Mouse (Mus musculus) mouse trophoblast stem cell (cell line): ENCODE data around the gene E130308A19Rik.

Experiments
- in situ Hi-C, 2 experiments: fragments of 300-500 bp; cut with MseI, MboI; formaldehyde crosslinking; loops; 2 replicates in 1 of 2; 3 replicates in 1 of 2; pipeline ENCODE4 v1.15.1; 2025

E130308A19Rik gene

GRCm38 (mm10) chr4:59782853-59783684, 157.1 kb downstream of the E130308A19Rik start:
- in situ Hi-C loops, result loop anchor here in 1 of 2 experiments (10.0 kb wide), 1 partner anchor 92 kb away; no protein-coding TSS in a partner anchor

GRCm38 (mm10) chr4:59783685-59784279, 157.8 kb downstream of the E130308A19Rik start:
- in situ Hi-C loops, result loop anchor here in 1 of 2 experiments (10.0 kb wide), 1 partner anchor 91 kb away; no protein-coding TSS in a partner anchor

DNA sequence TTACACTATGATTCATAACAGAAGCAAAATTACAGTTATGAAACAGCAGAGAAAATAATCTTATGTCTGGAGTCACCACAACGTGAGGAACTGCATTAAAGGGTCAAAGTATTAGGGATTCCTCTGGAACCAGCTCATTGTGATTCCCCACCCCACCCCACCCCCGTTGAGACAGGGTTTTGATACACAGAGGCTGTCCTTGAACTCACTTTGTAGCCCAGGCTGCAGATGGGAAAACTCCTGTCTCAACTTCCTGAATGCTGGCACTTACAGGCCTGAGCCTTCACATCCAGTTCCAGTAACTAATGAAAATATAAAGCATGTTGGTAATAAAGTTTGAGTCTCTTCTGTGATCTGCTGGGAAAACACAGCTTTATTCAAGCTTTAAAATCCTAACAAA, 159.4 kb downstream of the E130308A19Rik start:
- in situ Hi-C loops, result loop anchor here (5.0 to 10.0 kb wide), 3 partner anchors 87 to 142 kb away; no protein-coding TSS in a partner anchor

DNA sequence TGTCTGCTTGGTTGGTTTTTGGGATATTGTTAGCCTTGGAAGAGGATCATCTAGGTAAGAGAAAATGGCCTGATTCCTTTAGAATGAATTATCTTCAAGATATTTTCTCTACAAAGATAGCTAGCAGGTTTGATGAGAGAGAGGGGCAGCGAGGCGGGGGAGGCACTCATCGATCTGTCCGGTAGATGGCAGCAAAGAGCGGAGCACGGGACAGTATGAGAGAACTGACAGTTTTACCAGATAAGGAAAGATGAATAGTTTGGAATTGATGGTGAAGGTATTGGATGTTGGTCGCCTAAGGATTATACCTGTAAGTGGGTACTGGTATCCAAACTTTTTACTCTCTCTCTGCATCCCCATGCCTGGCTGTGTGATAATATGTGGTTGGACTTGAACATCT, 160.7 kb downstream of the E130308A19Rik start:
- in situ Hi-C loops, result loop anchor here (5.0 to 10.0 kb wide), 3 partner anchors 86 to 141 kb away; no protein-coding TSS in a partner anchor

GRCm38 (mm10) chr4:59787126-59787525, 161.1 kb downstream of the E130308A19Rik start:
- in situ Hi-C loops, result loop anchor here (5.0 to 10.0 kb wide), 3 partner anchors 85 to 140 kb away; no protein-coding TSS in a partner anchor

DNA sequence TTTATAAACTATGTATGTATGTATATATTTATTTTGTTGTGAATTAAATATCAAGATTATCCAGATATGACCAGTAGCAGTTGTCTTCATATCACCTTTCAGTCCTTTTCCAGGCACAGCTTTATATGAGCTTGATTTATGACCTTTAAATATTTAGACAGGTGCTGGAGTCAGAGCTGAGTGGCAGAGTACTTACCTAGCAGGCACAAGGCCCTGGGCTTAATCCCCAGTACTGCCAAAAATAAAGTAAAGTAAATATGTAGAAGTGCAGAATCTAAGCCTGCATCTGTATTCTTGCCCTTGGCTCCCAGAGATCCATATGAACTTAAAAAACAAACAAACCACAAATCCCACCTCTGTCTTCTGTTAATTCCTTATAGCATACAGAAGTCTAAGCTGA, 163.0 kb downstream of the E130308A19Rik start:
- in situ Hi-C loops, result loop anchor here (5.0 to 10.0 kb wide), 3 partner anchors 83 to 138 kb away; no protein-coding TSS in a partner anchor

GRCm38 (mm10) chr4:59793626-59794025, 167.6 kb downstream of the E130308A19Rik start:
- in situ Hi-C loops, result loop anchor here in 1 of 2 experiments (10.0 kb wide), 1 partner anchor 131 kb away; no protein-coding TSS in a partner anchor

GRCm38 (mm10) chr4:59794116-59794515, 168.1 kb downstream of the E130308A19Rik start:
- in situ Hi-C loops, result loop anchor here in 1 of 2 experiments (10.0 kb wide), 1 partner anchor 131 kb away; no protein-coding TSS in a partner anchor

DNA sequence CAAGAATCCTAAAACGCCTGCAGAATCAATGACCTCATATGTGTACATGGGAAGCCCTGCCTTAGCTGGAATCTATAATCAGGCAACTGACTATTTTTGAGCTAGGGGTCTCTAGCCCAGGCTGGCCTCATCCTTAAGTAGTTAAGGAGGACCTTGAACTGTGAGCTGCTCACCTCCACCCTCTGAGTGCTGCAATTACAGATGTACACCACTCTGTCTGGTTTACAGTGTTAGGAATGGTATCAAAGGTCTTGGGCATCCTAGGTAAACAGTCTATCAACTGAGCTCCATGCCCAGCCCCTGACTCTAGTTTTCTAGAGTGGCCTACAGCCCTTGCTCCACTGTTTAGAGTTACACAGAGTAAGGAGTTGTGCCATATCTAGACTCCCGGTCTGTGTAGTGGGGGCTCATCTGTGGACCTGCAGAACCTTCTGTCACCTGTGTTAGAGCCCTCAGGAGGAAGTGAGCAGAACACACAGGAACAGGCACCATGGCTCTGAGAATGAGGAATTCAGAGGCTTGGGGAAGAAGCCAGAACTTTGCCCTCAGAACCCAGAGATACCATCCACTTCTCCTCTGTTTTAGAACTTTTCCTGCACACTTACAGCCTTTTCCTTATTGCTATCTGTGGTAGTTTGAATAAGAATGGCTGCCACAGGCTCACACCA, 169.9 kb downstream of the E130308A19Rik start:
- in situ Hi-C loops, result loop anchor here in 1 of 2 experiments (10.0 kb wide), 1 partner anchor 129 kb away; no protein-coding TSS in a partner anchor

DNA sequence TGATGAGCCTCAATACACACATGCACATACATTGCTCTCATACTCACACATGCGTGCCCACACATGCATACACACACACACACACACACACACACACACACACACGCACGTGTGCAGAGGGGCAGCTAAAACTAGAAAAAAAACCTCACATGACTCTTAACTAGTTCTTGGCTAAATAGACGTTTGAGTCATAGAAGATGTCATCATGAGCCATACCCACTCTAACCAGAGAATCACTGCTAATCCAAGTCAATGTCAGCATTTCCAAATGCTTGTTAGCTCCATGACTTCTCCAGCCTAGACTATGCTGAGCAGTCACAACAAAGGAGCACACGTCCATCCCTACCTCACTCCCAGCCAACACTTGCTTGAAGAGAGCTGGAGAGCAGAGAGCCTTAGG, 174.2 kb downstream of the E130308A19Rik start:
- in situ Hi-C loops, result no loop called here

DNA sequence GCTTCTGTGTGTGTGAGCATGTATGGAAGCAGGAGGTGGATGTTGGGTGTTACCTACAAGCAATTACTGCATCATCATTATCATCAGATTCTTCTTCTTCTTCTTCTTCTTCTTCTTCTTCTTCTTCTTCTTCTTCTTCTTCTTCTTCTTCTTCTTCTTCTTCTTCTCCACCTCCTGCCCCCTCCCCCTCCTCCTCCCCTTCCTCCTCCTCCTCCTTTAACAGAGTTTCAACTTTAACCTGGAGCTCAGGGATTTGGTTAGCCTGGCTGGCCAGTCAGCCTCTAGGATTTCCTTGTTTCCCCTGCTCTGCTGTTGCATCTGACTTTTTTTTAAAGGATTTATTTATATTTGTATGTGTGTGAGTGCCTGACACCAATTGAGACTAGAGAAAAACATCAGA, 175.5 kb downstream of the E130308A19Rik start, which contains the start of gene Inip:
TSS of gene Inip (minus strand) at position 101 of the 400 bp plus-strand sequence.
- in situ Hi-C loops, result no loop called here

GRCm38 (mm10) chr4:59802107-59802506, 176.1 kb downstream of the E130308A19Rik start:
- in situ Hi-C loops, result no loop called here

- in situ Hi-C loops, result no loop called here
Observed at GRCm38 (mm10) chr4:59802792-59803191, 176.8 kb downstream of the E130308A19Rik start.

DNA sequence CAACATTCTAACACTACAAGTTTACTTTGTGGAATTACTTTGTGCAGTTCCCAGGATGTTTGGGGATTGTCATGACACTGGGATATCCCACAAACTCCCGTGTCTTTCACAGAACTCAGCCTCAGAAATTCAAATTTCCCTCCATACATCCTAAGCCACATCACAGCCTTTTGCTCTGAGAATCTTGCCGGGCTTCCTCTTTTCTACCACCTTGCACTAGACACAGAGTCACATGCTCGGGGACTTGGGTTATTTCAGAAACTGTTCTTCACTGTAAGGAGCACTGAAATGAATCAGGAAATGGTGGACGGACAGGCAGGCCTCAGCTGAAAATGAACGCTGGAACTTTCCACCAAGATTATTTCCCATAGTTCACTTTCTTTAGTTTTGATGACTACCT, 177.3 kb downstream of the E130308A19Rik start:
- in situ Hi-C loops, result no loop called here

- in situ Hi-C loops, result loop anchor here in 1 of 2 experiments (5.0 kb wide), 1 partner anchor 68 kb away; no protein-coding TSS in a partner anchor
Observed at GRCm38 (mm10) chr4:59804754-59805153, 178.7 kb downstream of the E130308A19Rik start.

DNA sequence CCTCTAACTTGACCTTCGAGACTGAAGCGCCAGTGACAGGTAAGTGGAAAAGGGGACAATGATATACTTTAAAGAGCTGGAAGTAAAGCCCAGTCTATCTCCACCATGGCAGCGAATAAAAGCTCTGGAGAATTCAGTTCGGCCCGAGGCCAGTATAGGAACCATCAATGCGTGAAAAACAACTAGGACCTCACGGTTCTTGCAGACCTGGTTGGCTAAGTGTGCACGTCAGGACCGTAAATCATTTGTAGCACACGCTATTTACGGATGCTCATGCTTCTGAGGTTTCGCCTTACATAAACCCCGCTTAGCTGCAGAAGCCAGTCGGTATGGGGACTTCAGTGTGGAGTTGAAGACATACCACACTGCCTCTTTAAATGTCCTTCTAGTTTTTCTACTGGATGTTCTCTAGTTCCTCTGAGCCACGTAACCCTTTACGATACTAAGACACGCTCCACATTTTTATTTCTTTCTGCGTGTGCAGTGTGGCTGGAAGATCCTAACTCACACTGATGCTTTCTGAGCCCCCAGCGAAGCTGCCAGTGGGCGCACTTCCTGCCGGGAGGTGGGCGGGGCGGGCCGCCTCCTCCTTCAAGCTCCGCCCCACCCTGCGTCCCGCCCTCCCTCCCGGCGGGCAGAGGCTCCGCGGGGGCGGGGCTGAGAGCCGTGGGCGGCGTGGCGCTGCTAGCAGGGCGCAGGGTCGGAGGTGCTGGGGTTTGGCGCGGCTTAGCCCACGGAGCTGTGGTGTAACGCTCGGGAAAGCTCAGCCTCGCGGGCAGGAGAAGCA, 179.4 kb downstream of the E130308A19Rik start, which contains the start of gene Snx30:
TSS of gene Snx30 (plus strand) at position 660 of the 787 bp plus-strand sequence.
- in situ Hi-C loops, result loop anchor here in 1 of 2 experiments (5.0 kb wide), 1 partner anchor 67 kb away; no protein-coding TSS in a partner anchor

DNA sequence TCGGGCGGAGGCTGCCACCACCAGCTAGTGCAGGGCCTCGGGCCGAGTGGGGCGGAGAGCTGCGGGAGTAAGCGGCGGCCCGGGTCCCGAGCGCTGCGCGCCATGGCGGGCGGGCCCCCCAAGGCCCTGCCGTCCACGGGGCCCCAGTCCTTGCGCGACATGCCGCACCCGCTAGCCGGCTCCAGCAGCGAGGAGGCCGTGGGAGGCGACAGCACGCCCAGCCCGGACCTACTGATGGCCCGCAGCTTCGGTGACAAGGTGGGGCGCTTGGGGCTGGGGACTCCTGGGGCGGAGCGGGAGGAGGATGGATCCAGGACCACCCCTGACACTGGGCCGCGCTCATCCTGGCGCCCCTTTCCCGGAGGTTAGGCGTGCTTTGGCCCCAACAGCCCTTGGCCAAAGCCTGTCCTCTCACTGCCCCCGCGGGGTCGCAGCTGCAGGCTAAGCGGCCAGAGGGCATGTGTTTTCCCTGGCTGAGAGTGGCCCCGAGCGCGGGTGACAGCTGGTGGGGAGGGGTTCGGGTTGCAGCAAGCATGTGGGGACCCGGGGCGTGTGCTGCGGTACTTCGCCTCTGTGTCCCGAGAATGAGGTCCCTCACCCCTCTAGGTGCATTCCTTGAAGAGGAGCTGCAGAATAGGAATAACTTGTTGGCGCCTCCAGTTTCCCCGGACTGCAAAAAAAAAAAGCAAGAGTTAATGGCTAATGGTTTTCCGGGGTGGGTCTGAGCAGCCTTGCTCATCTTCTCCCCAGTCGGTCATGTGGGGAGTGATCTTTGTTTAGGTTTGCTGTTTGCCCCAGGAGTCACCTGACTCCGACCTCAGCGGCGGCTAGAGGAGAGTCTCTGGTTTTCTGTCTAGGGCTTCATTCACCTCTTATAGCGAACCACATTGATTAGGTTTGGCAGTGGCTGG, 180.2 kb downstream of the E130308A19Rik start:
- in situ Hi-C loops, result loop anchor here in 1 of 2 experiments (5.0 kb wide), 1 partner anchor 66 kb away; no protein-coding TSS in a partner anchor

GRCm38 (mm10) chr4:59806879-59807195, 180.8 kb downstream of the E130308A19Rik start:
- in situ Hi-C loops, result loop anchor here in 1 of 2 experiments (5.0 kb wide), 1 partner anchor 65 kb away; no protein-coding TSS in a partner anchor

DNA sequence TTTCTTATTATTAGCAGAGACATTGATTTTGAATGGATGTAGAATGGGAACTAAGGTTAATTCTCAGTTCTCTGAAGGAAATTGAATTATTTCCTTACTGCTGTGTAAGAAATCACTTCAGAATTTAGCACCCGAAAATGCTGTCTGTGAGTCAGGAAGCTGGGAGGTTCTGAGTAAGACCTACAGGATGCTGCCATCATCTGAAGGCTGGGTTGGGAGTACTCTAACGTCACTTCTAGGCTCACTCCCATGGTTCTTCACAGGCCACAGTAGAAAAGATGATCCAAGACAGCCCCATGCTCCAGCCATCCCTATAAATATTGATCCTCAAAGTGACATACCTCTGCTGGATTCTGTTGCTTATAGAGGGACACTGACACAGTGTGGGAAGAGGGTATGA, 181.5 kb downstream of the E130308A19Rik start:
- in situ Hi-C loops, result loop anchor here in 1 of 2 experiments (5.0 kb wide), 1 partner anchor 65 kb away; no protein-coding TSS in a partner anchor
